Mouse (Mus musculus): ENCODE measurements around the gene Eef1akmt1.

DNA sequence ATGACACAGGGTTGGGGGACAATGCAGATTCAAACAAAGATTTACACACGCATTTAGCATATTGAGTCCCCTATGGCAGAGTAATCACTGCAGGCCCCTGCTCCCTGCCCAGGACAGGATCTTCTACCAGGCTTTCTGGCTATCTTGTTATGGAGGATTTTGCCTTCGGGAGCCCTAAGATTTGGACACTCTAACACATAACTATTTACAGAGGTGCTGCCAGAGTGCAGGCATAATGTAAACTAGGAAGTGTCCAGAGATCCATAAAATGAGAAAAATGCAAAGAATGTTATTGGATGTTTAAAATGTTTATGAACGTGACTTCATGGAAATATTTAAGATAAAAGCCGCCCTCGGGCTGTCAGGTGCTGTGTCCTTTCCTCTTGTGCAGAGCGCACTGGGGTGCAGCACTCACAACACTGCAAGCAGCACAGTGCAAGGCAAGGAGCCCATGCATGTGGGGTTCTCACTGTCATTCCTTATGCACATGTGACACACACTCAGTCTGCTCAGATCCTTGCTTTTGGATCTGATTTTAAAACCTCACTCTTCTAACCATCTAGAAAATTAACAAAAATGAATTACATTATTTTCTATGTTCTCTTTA lies 56.2 kb downstream of the Eef1akmt1 start:
- TF ChIP-seq EP300 (optimal IDR thresholded peaks at IDR 0.05) (no peak), CTCF (IDR thresholded peaks at IDR 0.05; ENCODE audit: low read depth) (no peak)

Data from stomach, postnatal 0 days (tissue).